Mouse (Mus musculus): ENCODE data around the gene Gm49320. TPM values are rescaled to one million over a fixed set of nuclear protein-coding genes. Genes with fewer than 3 reads are reported as not detected.

Gene Gm49320
- polyA plus RNA-seq, 1 experiment = 8.6 TPM

- no peak for DNase-seq
- no peak overlapping the region for H3K4me3 ChIP-seq (replicated peaks; ENCODE audit: insufficient read depth, low read depth, low read length)
- 65% methylated on average over 15 of the region's 15 CpGs for WGBS
Measured at GRCm38 (mm10) chr8:4267627-4268026, 29.0 kb downstream of the Gm49320 start.

GRCm38 (mm10) chr8:4269609-4270008, 30.9 kb downstream of the Gm49320 start:
- WGBS = 31% methylated on average over 6 of the region's 6 CpGs
- H3K4me1 ChIP-seq (ENCODE audit: control insufficient read depth, insufficient read depth, low read length) = peaks cover under 1% of the 10 kb centered on the region; the same call in 1 of the 2 replicates
- no peak overlapping the region for H3K4me3 ChIP-seq (replicated peaks; ENCODE audit: insufficient read depth, low read depth, low read length)
- H3K27ac ChIP-seq (ENCODE audit: insufficient read depth, low read length) = no peak overlapping the region
- TF ChIP-seq POLR2A (IDR thresholded peaks at IDR 0.05; ENCODE audit: borderline replicate concordance, insufficient read depth, low read length) (no peak), CTCF (IDR thresholded peaks at IDR 0.05; ENCODE audit: borderline replicate concordance, insufficient read depth, low read depth, low read length) (no peak)
- DNase-seq = no peak
- H3K27me3 ChIP-seq (ENCODE audit: control insufficient read depth, insufficient read depth, low read length) = no peaks in the 10 kb centered on the region

More at GRCm38 (mm10) chr8:4267627-4268026, 29.0 kb downstream of the Gm49320 start:
- no peaks in the 10 kb centered on the region for H3K27me3 ChIP-seq (ENCODE audit: control insufficient read depth, insufficient read depth, low read length)
- TF ChIP-seq CTCF (IDR thresholded peaks at IDR 0.05; ENCODE audit: borderline replicate concordance, insufficient read depth, low read depth, low read length) (peak; percentile 28; the same call in 1 of the 2 replicates), POLR2A (IDR thresholded peaks at IDR 0.05; ENCODE audit: borderline replicate concordance, insufficient read depth, low read length) (no peak)
- H3K27ac ChIP-seq (ENCODE audit: insufficient read depth, low read length) = no peak overlapping the region
- H3K4me1 ChIP-seq (ENCODE audit: control insufficient read depth, insufficient read depth, low read length) = no peaks in the 10 kb centered on the region

GRCm38 (mm10) chr8:4275275-4276110, 36.8 kb downstream of the Gm49320 start, which contains the start of gene Timm44:
Timm44 (minus strand) TSS chr8:4275913.
- DNase-seq = peak; percentile 95 to 98
- no peak for TF ChIP-seq CTCF (IDR thresholded peaks at IDR 0.05; ENCODE audit: borderline replicate concordance, insufficient read depth, low read depth, low read length)
- TF ChIP-seq POLR2A (IDR thresholded peaks at IDR 0.05; ENCODE audit: borderline replicate concordance, insufficient read depth, low read length) = peak; percentile 80; the same call in 1 of the 2 replicates
- peak within 1 kb of the TSS; percentile 86 for H3K4me3 ChIP-seq (replicated peaks; ENCODE audit: insufficient read depth, low read depth, low read length)
- H3K4me1 ChIP-seq (ENCODE audit: control insufficient read depth, insufficient read depth, low read length) = peaks cover 2% of the 10 kb centered on the region; the same call in 1 of the 2 replicates
- under 1% methylated on average over 39 of the region's 39 CpGs for WGBS
- H3K27ac ChIP-seq (ENCODE audit: insufficient read depth, low read length) = peak within 1 kb of the TSS; percentile 76
- H3K27me3 ChIP-seq (ENCODE audit: control insufficient read depth, insufficient read depth, low read length) = no peaks in the 10 kb centered on the region

GRCm38 (mm10) chr8:4276111-4276465, 37.4 kb downstream of the Gm49320 start:
- 20% methylated on average over 9 of the region's 9 CpGs for WGBS

GRCm38 (mm10) chr8:4292738-4293137, 54.1 kb downstream of the Gm49320 start:
- no peak overlapping the region for H3K27ac ChIP-seq (ENCODE audit: insufficient read depth, low read length)
- WGBS = 77% methylated on average over 5 of the region's 5 CpGs
- no peak for TF ChIP-seq POLR2A (IDR thresholded peaks at IDR 0.05; ENCODE audit: borderline replicate concordance, insufficient read depth, low read length)
- no peak for TF ChIP-seq CTCF (IDR thresholded peaks at IDR 0.05; ENCODE audit: borderline replicate concordance, insufficient read depth, low read depth, low read length)
- no peak overlapping the region for H3K4me3 ChIP-seq (replicated peaks; ENCODE audit: insufficient read depth, low read depth, low read length)
- H3K4me1 ChIP-seq (ENCODE audit: control insufficient read depth, insufficient read depth, low read length) = no peaks in the 10 kb centered on the region
- H3K27me3 ChIP-seq (ENCODE audit: control insufficient read depth, insufficient read depth, low read length) = no peaks in the 10 kb centered on the region
- DNase-seq = no peak

More at GRCm38 (mm10) chr8:4276111-4276465, 37.4 kb downstream of the Gm49320 start:
- no peak for DNase-seq
- TF ChIP-seq CTCF (IDR thresholded peaks at IDR 0.05; ENCODE audit: borderline replicate concordance, insufficient read depth, low read depth, low read length) = no peak
- TF ChIP-seq POLR2A (IDR thresholded peaks at IDR 0.05; ENCODE audit: borderline replicate concordance, insufficient read depth, low read length) = no peak
- H3K27ac ChIP-seq (ENCODE audit: insufficient read depth, low read length) = peak overlapping the region; percentile 76
- H3K4me1 ChIP-seq (ENCODE audit: control insufficient read depth, insufficient read depth, low read length) = peaks cover 2% of the 10 kb centered on the region; the same call in 1 of the 2 replicates
- no peaks in the 10 kb centered on the region for H3K27me3 ChIP-seq (ENCODE audit: control insufficient read depth, insufficient read depth, low read length)
- peak overlapping the region; percentile 86 for H3K4me3 ChIP-seq (replicated peaks; ENCODE audit: insufficient read depth, low read depth, low read length)

GRCm38 (mm10) chr8:4297822-4298221, 59.2 kb downstream of the Gm49320 start:
- 92% methylated on average over 4 of the region's 4 CpGs for WGBS
- H3K4me3 ChIP-seq (replicated peaks; ENCODE audit: insufficient read depth, low read depth, low read length) = no peak overlapping the region
- no peak overlapping the region for H3K27ac ChIP-seq (ENCODE audit: insufficient read depth, low read length)
- no peaks in the 10 kb centered on the region for H3K4me1 ChIP-seq (ENCODE audit: control insufficient read depth, insufficient read depth, low read length)
- TF ChIP-seq CTCF (IDR thresholded peaks at IDR 0.05; ENCODE audit: borderline replicate concordance, insufficient read depth, low read depth, low read length) = no peak
- DNase-seq = no peak
- H3K27me3 ChIP-seq (ENCODE audit: control insufficient read depth, insufficient read depth, low read length) = no peaks in the 10 kb centered on the region

Other genes with a start within 250 kb of the Gm49320 start
- 0.38 and 0.46 TPM in 2 replicates for gene Cd209f, start 133.0 kb upstream of the Gm49320 start, polyA plus RNA-seq (2012; rRNA removed)
- gene Cd209g, start 104.8 kb upstream of the Gm49320 start, polyA plus RNA-seq (2012; rRNA removed) = 0.20 and 0.21 TPM in 2 replicates
- gene Evi5l, start 72.3 kb upstream of the Gm49320 start, polyA plus RNA-seq (2012; rRNA removed) = 66.5 and 73.3 TPM in 2 replicates
- 8.2 and 8.6 TPM in 2 replicates for gene Prr36, start 21.4 kb upstream of the Gm49320 start, polyA plus RNA-seq (2012; rRNA removed)
- gene Lrrc8e, start 12.0 kb upstream of the Gm49320 start, polyA plus RNA-seq (2012; rRNA removed) = 0.02 TPM in 1 of 2 replicates, not detected in the other
- 85.2 and 86.7 TPM in 2 replicates for gene Map2k7, start 125 bp upstream of the Gm49320 start, polyA plus RNA-seq (2012; rRNA removed)
- 32.6 and 39.8 TPM in 2 replicates for gene Tgfbr3l, start 9.3 kb downstream of the Gm49320 start, polyA plus RNA-seq (2012; rRNA removed)
- gene Snapc2, start 14.2 kb downstream of the Gm49320 start, polyA plus RNA-seq (2012; rRNA removed) = 43.8 and 47.0 TPM in 2 replicates
- gene Ctxn1, start 20.4 kb downstream of the Gm49320 start, polyA plus RNA-seq (2012; rRNA removed) = 21.8 and 24.1 TPM in 2 replicates
- gene Timm44, start 37.0 kb downstream of the Gm49320 start, polyA plus RNA-seq (2012; rRNA removed) = 91.5 and 98.4 TPM in 2 replicates
- gene Ccl25, start 86.3 kb downstream of the Gm49320 start, polyA plus RNA-seq (2012; rRNA removed) = 16.9 and 17.2 TPM in 2 replicates
- 36.8 and 37.3 TPM in 2 replicates for gene Elavl1, start 86.5 kb downstream of the Gm49320 start, polyA plus RNA-seq (2012; rRNA removed)